Mouse (Mus musculus): ENCODE data around the gene Tmem114. TPM values are rescaled to one million over a fixed set of nuclear protein-coding genes. Genes with fewer than 3 reads are reported as not detected.

Tmem114 gene
- 0.13 and 0.23 TPM in 2 replicates for polyA plus RNA-seq (2015; fragmentation: Nextera tagmentation; extraction: Ambion mirVana)

DNA sequence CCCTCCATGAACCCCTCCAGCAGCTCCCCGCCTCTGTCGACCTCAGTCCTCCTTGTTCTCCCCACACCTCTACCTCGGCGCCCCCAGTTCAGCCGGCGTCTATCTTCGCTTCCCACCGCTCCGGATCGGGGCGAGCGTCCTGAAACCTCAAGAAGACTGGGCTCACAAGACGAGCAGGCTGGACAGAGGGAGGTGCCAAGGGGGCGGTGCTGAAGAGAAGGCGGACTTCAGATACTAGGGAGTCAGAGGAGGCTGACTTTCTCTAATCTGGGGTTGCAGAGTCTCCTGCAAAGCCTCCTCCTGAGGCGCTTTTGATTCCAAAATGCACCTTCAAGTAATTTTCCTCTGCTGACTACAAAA is at the start of gene Tmem114:
Gene Tmem114, minus strand, starts transcription at position 166 of the 360 bp plus-strand sequence.
- Histone ChIP-seq H3K4me1 (peaks cover 9% of the 10 kb centered on the region), H3K27me3 (peaks cover 69% of the 10 kb centered on the region), H3K27ac (no peak within 1 kb of the TSS), H3K9me3 (no peaks in the 10 kb centered on the region), H3K4me3 (peak within 1 kb of the TSS; percentile 44), H3K36me3 (no peaks in the 10 kb centered on the region), H3K4me2 (replicated peaks) (peak within 1 kb of the TSS; percentile 71), H3K9ac (peak within 1 kb of the TSS; percentile 13; the same call in 1 of the 2 replicates)
- ATAC-seq (ENCODE audit: low FRiP score, low read depth): no peak
- 2% methylated on average over 16 of the region's 16 CpGs for WGBS

DNA sequence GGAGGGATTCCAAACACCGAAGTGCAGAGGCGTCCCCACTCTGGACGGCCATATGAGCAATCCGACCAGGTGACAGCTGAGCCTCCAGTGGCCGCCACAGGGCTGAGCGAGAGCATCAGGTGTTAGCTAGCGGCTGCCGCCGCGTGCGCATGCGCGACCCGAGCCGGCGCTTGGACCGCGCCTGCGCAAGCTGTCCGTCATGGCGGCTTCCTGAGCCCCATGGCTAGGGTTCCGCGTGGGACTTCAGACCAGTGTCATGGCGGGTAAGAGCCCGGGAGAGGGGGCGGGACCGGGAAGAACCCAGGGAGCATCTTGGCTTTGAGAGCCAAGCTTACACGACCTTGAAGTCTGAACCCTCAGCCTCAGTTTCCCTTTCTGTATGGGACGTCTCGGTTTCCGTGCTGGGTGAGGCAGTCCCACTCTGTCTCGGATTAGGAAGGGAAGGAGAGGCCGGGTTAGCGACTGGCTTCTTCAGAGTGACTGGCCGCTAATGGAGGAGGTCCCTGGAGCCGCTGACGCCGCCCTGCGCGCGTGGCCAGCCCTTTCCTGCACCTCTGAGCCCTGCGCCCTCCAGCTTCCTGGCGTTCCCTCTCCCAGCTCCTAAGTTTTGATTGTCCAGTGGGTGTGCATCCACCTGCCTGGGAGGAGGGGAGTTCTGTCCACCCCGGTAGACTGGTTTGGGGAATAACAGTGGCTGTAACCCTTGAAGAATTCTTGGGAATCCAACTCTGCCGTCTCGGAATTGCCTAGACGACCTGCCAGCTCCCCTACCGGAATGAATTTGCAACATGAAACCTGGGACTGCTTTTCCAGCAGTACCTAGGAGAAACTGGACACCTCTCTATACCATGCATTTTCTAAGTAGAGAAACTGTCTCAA is 45.9 kb upstream of the Tmem114 start, which contains the start of gene Mettl22:
Gene Mettl22, plus strand, starts transcription at position 186 of the 879 bp plus-strand sequence.
- Histone ChIP-seq H3K4me3 (peak within 1 kb of the TSS; percentile 70), H3K9ac (peak within 1 kb of the TSS; percentile 77), H3K27me3 (peaks cover 5% of the 10 kb centered on the region; the same call in 1 of the 2 replicates), H3K27ac (peak within 1 kb of the TSS; percentile 89), H3K9me3 (no peaks in the 10 kb centered on the region), H3K4me1 (peaks cover 6% of the 10 kb centered on the region), H3K4me2 (replicated peaks) (peak within 1 kb of the TSS; percentile 70), H3K36me3 (no peaks in the 10 kb centered on the region)
- ATAC-seq (ENCODE audit: low FRiP score, low read depth): peak; percentile 96
- under 1% methylated on average over 48 of the region's 48 CpGs for WGBS

DNA sequence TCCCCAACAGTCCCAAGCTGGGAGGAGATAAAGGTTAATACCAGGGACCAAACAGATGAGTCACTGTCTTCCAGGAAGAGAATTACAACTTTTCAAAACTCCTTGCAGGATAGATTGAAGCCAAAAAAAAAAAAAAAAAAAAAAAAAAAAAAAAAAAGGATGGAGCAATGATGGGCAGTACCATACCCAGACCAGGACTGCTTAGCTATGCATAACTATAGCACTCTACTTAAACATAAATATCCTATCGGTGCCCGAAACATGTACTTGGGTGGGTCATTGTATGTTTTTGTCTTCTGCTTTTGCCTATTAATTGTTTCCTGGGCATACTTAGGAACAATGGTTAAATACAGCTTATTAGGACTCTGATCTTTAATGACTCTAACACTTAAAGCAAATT is 45.2 kb upstream of the Tmem114 start:
- peak overlapping the region; percentile 70 for H3K4me2 ChIP-seq (replicated peaks)

DNA sequence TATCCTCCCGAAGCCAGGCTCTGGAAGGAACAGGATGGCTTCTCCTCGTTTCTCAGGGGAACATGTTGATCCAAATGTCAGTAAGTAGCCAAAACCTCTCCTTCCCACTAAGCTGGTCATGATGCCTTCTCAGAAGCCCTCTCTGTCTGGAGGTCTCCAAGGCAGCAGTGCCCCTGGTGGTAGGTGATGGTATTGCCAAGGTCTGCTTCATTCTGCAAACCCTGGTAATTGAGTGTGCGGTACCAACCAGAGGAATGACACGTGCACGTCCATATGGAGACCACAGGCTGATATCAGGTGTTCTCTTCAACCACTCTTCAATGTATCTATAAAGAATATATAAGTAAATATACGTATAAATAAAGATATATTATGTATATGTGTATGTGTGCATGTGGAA is 34.2 kb upstream of the Tmem114 start:
- no peaks in the 10 kb centered on the region for H3K4me1 ChIP-seq
- no peaks in the 10 kb centered on the region for H3K9me3 ChIP-seq
- H3K27me3 ChIP-seq: no peaks in the 10 kb centered on the region
- no peaks in the 10 kb centered on the region for H3K36me3 ChIP-seq
- H3K9ac ChIP-seq: no peak overlapping the region
- WGBS: 30% methylated on average over 6 of the region's 6 CpGs
- H3K4me3 ChIP-seq: no peak overlapping the region
- no peak overlapping the region for H3K4me2 ChIP-seq (replicated peaks)
- ATAC-seq (ENCODE audit: low FRiP score, low read depth): no peak
- H3K27ac ChIP-seq: no peak overlapping the region

More for the DNA sequence above, 45.2 kb upstream of the Tmem114 start:
- peak; percentile 58; the same call in 1 of the 2 replicates for ATAC-seq (ENCODE audit: low FRiP score, low read depth)
- Histone ChIP-seq H3K36me3 (no peaks in the 10 kb centered on the region), H3K4me3 (peak overlapping the region; percentile 70), H3K27me3 (peaks cover 5% of the 10 kb centered on the region; the same call in 1 of the 2 replicates), H3K9me3 (no peaks in the 10 kb centered on the region), H3K4me1 (peaks cover 6% of the 10 kb centered on the region), H3K9ac (peak overlapping the region; percentile 77; the same call in 1 of the 2 replicates), H3K27ac (no peak overlapping the region)
- WGBS: 85% methylated on average over 2 of the region's 2 CpGs

GRCm38 (mm10) chr16:8458391-8458790 is 33.5 kb upstream of the Tmem114 start:
- H3K4me1 ChIP-seq: no peaks in the 10 kb centered on the region
- WGBS: 90% methylated on average over 4 of the region's 4 CpGs
- no peak overlapping the region for H3K4me3 ChIP-seq
- no peaks in the 10 kb centered on the region for H3K9me3 ChIP-seq
- no peak overlapping the region for H3K27ac ChIP-seq
- ATAC-seq (ENCODE audit: low FRiP score, low read depth): no peak
- no peaks in the 10 kb centered on the region for H3K36me3 ChIP-seq
- no peaks in the 10 kb centered on the region for H3K27me3 ChIP-seq
- no peak overlapping the region for H3K4me2 ChIP-seq (replicated peaks)
- H3K9ac ChIP-seq: no peak overlapping the region

GRCm38 (mm10) chr16:8455221-8455620 is 30.3 kb upstream of the Tmem114 start:
- H3K27ac ChIP-seq: no peak overlapping the region
- no peaks in the 10 kb centered on the region for H3K27me3 ChIP-seq
- no peaks in the 10 kb centered on the region for H3K36me3 ChIP-seq
- no peak overlapping the region for H3K9ac ChIP-seq
- no peak overlapping the region for H3K4me2 ChIP-seq (replicated peaks)
- 49% methylated on average over 2 of the region's 2 CpGs for WGBS
- ATAC-seq (ENCODE audit: low FRiP score, low read depth): no peak
- no peak overlapping the region for H3K4me3 ChIP-seq
- H3K9me3 ChIP-seq: no peaks in the 10 kb centered on the region
- H3K4me1 ChIP-seq: peaks cover 1% of the 10 kb centered on the region; the same call in 1 of the 2 replicates

DNA sequence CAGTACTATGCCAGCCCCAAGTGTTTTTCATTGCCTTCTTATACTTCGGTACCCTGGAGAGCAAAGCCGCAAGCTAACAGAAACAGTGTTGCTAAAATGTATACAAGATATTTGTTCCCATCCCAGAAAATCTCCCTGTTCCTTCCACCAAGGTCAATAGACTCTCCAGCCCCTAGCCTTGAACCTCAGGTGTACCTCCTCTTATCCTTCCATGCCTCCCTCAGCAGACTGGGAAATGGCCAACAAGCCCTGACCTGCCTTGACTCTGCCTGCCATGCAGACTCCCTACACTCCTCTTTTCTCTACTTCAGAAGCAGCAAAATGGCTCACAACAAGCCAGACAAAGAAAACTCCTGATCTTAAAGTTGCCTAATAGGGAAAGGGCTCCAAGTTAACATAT is 28.4 kb upstream of the Tmem114 start:
- H3K27ac ChIP-seq: no peak overlapping the region
- H3K4me1 ChIP-seq: peaks cover 12% of the 10 kb centered on the region
- 95% methylated on average over 2 of the region's 2 CpGs for WGBS
- no peak for ATAC-seq (ENCODE audit: low FRiP score, low read depth)
- no peaks in the 10 kb centered on the region for H3K9me3 ChIP-seq
- H3K4me3 ChIP-seq: no peak overlapping the region
- H3K9ac ChIP-seq: no peak overlapping the region
- no peak overlapping the region for H3K4me2 ChIP-seq (replicated peaks)
- no peaks in the 10 kb centered on the region; the same call in 1 of the 2 replicates for H3K27me3 ChIP-seq
- no peaks in the 10 kb centered on the region for H3K36me3 ChIP-seq

DNA sequence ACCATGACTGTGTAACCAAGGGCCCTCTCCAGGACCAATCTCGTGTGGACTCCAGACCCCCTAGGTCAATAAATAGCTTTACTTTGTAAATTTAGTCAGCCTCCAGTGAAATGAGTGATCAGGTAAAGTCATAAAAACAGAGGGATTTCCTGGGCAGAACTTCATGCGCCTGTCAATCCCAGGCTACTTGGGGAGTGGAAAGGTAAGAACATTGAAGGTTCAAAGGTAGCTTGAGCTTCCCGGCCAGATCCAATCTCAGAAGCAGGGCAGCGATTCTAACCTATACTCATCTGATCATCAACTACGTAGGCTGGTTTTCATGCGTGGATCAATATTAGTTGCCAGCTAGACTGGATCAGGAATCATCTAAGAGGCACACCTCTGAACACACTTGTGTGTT is 21.3 kb upstream of the Tmem114 start:
- Histone ChIP-seq H3K27ac (no peak overlapping the region), H3K27me3 (peaks cover 2% of the 10 kb centered on the region; the same call in 1 of the 2 replicates), H3K9me3 (no peaks in the 10 kb centered on the region), H3K4me2 (replicated peaks) (no peak overlapping the region), H3K9ac (no peak overlapping the region), H3K4me3 (no peak overlapping the region), H3K4me1 (peaks cover 32% of the 10 kb centered on the region), H3K36me3 (no peaks in the 10 kb centered on the region)
- ATAC-seq (ENCODE audit: low FRiP score, low read depth): no peak
- WGBS: 78% methylated on average over 6 of the region's 6 CpGs

DNA sequence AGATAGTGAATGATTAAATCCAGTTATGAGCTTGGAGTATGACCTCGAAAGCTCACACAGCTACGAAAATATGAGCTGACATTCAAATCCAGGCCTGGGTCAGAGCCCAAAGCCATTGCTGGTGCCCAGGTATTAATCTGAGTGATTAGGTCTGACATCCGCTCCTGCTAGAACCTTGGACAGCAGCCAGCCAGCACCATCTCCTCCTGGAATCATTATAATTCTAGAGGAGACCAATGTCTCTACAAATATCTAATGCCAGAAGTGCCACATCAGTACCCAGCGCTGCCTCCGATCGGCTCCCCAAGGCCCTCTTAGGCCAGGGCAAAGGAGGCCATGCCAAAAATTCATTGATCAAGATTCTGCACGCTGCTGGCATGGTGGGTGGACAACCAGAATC is 20.0 kb upstream of the Tmem114 start:
- Histone ChIP-seq H3K9me3 (no peaks in the 10 kb centered on the region), H3K4me3 (no peak overlapping the region), H3K4me2 (replicated peaks) (no peak overlapping the region), H3K36me3 (no peaks in the 10 kb centered on the region), H3K4me1 (peaks cover 28% of the 10 kb centered on the region), H3K9ac (no peak overlapping the region), H3K27me3 (0 out of 2 replicates have a peak, but pooled peaks cover 2% of the 10 kb centered on the region), H3K27ac (no peak overlapping the region)
- ATAC-seq (ENCODE audit: low FRiP score, low read depth): no peak
- 80% methylated on average over 7 of the region's 7 CpGs for WGBS

DNA sequence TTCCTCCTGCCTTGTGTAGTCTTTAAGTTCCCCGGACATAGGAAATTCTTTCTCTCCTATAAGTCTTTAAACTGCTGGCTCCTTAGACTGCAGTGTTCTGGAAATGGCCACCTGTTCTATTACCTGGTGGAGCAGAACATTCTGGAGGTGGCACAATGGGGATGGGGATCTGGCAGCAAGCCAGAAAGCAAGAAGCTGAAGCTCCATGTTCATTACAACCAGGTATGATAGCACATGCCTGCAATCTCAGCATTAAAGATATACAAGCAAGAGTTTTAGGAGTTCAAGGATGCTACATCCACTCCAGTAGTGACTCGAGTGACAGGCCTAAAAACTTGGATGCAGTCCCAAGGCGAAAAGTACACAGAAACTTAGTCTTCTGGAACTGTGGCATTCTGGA is 7.7 kb upstream of the Tmem114 start:
- H3K4me3 ChIP-seq: no peak overlapping the region
- H3K9ac ChIP-seq: no peak overlapping the region
- peaks cover 2% of the 10 kb centered on the region for H3K27me3 ChIP-seq
- peaks cover 6% of the 10 kb centered on the region for H3K4me1 ChIP-seq
- H3K36me3 ChIP-seq: no peaks in the 10 kb centered on the region
- H3K9me3 ChIP-seq: no peaks in the 10 kb centered on the region
- no peak overlapping the region for H3K4me2 ChIP-seq (replicated peaks)
- 85% methylated on average over 3 of the region's 3 CpGs for WGBS
- ATAC-seq (ENCODE audit: low FRiP score, low read depth): no peak
- no peak overlapping the region for H3K27ac ChIP-seq

GRCm38 (mm10) chr16:8429531-8429930 is 4.6 kb upstream of the Tmem114 start:
- H3K9me3 ChIP-seq: no peaks in the 10 kb centered on the region

DNA sequence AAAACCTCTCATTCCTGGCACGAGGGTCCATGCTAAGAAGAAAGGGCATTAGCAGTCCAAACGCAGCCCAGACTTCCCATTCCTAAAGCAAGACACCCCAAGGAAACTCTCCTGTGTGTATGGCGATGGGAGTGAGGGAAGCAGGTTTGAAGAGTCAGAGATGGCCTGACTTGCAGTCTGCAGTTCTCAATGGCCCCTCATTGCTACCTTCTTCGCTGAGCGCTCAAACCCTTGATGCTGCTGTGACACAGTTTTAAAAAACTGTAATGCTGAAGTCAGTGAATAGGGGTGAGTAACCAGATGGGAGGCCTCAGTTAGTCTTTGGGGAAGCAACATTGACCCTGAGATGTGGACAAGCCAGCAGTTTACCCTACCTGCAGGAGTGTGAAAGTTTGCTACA is 800 bp upstream of the Tmem114 start:
- peaks cover 9% of the 10 kb centered on the region for H3K4me1 ChIP-seq
- peaks cover 69% of the 10 kb centered on the region for H3K27me3 ChIP-seq
- H3K9me3 ChIP-seq: no peaks in the 10 kb centered on the region
- H3K4me3 ChIP-seq: no peak overlapping the region
- H3K27ac ChIP-seq: no peak overlapping the region
- no peak overlapping the region for H3K4me2 ChIP-seq (replicated peaks)
- no peaks in the 10 kb centered on the region for H3K36me3 ChIP-seq
- H3K9ac ChIP-seq: no peak overlapping the region
- 81% methylated on average over 5 of the region's 5 CpGs for WGBS
- ATAC-seq (ENCODE audit: low FRiP score, low read depth): no peak

More at GRCm38 (mm10) chr16:8429531-8429930, 4.6 kb upstream of the Tmem114 start:
- no peak overlapping the region for H3K27ac ChIP-seq
- no peak overlapping the region for H3K4me2 ChIP-seq (replicated peaks)
- H3K4me1 ChIP-seq: peaks cover 11% of the 10 kb centered on the region
- H3K27me3 ChIP-seq: peaks cover 33% of the 10 kb centered on the region
- no peaks in the 10 kb centered on the region for H3K36me3 ChIP-seq
- H3K9ac ChIP-seq: no peak overlapping the region
- no peak for ATAC-seq (ENCODE audit: low FRiP score, low read depth)
- no peak overlapping the region for H3K4me3 ChIP-seq
- 73% methylated on average over 4 of the region's 4 CpGs for WGBS
